Mouse (Mus musculus) lung, postnatal 36 days (tissue): ENCODE data around the gene Chtop.

Experiments
- DNase-seq: peaks from one replicate; pipeline ENCODE4 v3.0.0; 2022; ENCODE audit warnings: mixed read lengths

Chtop gene

DNA sequence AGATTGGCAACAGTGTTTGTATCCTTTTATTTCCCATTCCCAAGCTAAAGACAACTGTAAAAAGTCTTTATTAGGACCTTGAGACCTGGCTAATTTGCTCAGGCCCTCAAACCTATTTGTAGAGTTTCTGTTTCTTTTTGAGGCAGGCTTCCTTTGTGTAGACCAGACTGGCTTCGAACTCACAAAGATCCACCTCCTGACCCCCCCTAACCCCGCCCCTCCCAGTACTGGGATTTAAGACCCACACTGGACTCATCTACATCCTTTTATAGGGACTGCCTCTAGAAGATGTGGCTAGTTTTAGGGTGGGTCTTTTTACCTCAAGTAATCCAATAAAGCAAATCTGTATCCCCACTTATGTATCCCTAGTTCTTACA is 437 bp upstream of the Chtop start:
- DNase-seq = no peak

DNA sequence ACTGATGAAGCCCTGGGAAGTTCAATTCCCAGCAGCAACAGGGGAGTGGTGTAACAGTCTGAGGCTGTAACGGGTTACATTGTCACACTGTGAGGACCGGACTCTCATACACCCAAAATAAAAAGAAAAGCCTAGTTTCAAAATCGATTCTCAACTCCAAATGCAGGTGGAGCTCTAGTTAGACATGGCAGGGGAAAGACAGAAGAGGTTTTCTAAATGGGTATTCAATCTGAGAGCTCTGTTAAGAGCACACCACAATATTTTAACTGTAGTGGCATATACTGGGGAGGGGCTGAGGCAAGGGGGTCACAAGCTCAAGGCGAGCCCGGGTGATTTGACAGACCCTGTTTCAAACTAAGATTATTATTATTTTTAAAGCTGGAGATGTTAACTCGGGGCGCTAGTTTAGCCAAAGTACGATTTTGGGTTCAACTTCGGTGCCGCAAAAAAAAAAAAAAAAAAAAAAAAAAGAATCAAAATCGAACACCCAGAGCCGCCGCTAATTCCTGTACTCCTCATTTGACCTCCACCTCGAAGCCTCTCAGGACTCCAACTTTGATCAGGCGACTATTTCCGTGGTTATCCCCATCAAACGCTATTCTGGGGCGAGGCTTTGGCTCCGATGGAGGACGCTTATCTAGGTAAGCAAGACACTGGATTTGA is 880 bp downstream of the Chtop start:
- DNase-seq = no peak

DNA sequence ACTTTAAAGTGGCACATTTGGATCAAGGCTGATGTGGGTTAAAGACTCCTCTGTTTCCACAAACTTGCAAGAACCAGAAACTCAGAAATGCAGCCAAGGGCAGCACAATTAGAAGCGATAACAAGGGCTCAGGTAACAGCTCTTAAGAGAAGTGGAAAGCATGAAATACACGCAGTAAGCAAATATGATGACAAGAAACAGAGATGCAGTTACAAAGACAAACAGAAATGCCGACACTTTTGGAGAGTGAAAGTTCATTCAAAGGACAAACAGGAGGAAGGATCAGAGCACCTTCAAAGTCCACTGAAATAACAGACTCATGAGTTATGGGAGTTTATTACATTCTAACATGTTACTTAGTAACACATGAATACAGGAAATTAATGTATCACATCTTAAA is 2.9 kb downstream of the Chtop start:
- peak; percentile 55 for DNase-seq

DNA sequence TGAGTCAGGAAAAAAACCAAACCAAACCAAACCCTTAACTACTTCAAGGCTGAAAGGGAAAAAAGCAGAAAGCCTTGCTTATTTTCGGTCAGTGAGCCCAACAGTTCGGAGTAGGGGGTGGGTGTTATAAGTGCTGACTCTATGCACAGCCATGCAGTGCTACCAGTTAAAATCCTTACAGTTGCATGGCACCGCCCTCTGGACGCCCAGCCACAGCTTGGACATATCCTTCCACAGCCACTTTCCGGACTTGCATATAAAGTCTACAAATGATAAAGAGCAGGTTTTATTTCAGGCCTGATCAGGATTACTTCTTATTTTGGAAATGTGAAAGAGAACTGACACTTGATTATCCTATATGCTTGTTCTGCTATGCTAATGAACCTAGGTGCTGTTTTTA is 4.1 kb downstream of the Chtop start:
- no peak for DNase-seq

DNA sequence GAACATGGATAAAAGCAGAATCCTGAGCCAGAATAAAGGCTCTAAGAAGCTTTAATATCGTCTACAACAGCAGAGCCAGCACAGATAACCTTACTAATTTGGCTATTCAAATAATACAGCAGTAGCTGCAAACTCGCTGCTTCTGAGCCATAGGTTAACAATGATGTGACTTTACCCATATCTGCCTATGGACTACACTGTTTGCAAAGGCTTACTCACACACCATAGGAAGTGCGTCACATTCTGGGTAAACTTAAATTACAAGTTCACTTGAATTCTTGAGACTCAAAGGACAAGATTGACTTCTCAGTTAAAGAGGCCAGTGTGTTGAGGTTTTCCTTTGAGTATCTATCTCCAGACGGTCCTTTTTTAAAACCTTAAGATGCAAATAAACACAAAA is 5.9 kb downstream of the Chtop start:
- DNase-seq = no peak

DNA sequence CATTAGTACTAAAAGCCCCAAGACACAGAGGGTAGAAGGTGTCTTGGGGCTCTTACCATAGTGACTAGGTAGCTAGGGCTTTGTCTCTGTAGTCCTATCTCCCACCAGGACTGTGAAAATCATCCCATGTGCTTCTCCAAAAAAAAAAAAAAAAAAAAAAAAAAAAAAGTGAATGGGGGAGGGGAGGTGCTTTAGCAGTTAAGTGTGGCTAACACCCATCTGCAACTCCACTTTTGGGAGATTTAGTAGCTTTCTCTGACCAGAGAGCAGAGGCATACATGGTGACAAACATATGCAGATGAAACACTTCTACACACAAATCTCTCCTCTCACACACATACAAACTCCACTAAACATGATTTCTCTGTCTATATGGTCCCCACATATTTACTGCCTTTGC is 11.7 kb downstream of the Chtop start:
- no peak for DNase-seq

DNA sequence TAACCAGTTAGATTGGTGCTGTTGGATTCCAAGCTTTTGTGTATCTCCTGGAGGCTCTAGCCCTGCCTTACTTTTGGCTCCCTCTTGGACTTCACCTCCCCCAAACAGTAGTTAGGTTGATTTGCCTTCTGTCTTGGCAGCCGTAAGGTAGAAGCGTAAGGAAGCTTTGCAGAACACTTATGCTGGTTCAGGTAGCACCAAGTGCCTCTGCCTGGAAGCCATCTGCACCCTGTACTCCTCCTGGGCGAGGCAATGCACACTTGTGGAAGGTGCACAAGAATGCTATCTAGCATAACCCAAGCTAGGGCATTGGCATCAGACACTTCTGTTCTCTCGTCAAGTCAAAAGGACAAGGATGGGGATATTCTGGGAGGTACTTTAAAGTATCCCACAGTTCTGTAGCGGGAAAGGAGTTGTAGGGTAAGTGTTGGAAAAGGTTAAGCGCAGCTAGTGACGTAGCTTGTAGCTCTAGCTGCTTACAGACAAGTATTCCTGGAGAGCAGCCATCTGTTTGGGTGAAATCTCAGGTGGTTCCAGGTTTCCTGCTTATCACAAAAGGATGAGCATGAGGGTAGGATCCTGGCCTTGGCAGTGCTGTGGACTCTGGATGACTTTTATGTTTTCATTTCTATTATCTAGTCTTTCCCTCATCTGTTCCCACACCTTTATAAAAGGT is 13.3 kb downstream of the Chtop start:
- no peak for DNase-seq

DNA sequence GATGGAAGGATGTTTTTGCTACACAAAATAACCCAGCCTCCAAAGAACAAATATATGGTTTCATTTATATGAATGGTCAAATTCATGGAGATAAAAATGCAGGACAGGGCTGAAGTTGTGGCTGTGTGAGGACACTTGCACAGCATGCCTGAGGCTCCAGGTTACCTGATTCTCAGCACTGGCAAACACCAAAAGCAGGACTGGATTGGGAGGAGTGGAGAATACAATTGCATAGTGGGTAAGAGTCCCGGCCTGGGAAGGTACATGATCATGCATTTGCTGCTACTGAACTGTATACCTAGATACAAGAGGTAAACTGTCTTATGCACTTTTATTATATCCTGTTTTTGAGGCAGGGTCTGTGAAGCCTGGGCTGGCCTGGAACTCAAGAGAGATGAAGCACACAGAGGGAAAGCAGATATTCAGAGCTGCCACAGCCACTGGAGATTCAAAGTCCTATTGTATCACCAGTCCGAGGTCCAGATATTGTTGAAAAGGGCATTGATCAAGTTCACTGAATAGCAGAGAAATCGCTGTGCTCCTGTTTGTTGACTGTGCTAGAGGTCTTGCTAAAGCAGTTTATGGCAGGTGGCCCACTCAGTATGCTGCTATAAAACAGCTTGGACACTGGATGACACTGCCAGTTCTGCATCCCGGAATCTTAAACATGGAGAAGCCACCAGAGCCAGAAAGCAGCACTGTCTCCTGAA is 15.3 kb downstream of the Chtop start:
- DNase-seq = no peak

DNA sequence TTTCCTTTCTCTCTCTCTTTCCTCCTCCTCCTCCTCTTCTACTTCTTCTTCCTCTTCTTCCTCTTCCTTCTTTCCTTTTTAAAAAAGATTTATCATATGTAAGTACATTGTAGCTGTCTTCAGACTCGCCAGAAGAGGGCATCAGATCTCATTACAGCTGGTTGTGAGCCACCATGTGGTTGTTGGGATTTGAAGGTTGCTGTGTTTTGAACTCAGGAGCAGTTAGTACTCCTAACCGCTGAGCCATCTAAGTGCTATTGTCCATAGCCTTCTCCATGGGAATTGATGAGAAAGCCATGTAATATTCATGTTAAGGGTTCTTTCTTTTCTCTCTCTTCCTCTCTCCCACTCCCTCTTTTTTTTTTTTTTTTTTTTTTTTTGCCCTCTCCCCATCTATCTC is 17.9 kb downstream of the Chtop start:
- peak; percentile 78 for DNase-seq

DNA sequence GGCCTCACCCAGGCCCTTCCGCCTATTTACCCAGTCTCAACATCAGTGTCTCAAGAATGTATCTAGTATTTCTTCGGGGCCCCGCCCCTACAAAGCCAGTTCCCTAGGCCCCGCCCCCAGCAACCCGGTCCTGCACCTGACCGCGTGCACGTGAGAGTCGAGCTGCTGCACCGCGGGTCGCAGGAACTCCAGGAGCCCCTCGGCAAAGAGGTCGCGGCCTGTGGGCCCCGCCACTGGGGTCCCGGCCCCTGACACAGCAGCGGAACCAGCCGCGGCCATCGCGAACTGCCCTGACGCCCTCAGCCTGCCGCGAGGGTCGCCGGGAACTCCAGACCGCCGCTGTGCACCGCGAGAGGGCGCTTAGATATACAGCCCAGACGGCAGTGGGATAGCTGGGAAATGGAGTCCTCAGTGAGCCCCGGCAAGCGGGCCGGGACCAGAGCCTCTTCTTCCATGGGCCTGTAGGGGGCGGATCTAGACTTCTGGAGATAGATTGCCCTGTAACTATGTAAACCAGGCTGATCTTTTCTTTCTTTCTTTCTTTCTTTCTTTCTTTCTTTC is 18.5 kb downstream of the Chtop start, which contains the start of gene Snapin:
Snapin (minus strand) TSS at position 338 of the 561 bp plus-strand sequence.
- DNase-seq = peak; percentile 99

DNA sequence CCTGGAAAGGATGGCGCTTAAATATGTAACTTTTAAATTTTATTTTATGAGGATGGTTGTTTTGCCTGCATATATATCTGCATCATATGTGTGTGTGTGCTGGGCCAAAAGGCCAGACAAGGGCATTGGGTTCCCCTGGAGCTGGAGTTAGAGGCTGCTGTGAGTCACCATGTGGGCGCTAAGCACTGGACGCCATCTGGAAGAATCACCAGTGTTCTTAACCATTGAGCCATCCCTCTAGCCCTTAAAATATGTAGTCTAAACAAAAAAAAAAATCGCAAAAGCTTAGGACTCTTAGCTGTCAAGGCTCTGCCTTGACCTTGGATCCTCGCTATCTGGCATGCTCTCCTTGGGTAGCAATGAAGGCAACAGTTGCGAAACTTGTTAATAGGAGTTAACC is 20.7 kb downstream of the Chtop start:
- no peak for DNase-seq

DNA sequence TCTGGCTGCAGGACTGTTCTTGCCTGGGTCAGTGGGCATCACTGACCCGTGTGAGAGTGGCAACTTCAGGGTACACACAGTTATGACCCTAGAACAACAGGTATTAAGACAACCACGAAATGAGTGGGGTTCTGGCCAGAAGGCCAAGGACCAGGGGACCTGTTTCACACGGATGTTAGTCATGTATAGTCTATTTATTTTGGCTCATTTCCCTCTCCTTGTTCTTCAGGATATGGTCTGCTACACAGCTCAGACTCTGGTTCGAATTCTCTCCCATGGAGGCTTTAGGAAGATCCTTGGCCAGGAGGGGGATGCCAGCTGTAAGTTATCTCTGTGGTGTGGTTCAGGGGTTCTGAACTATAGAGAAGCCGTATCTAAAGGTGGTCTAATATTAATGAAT is 22.3 kb downstream of the Chtop start:
- DNase-seq = no peak

DNA sequence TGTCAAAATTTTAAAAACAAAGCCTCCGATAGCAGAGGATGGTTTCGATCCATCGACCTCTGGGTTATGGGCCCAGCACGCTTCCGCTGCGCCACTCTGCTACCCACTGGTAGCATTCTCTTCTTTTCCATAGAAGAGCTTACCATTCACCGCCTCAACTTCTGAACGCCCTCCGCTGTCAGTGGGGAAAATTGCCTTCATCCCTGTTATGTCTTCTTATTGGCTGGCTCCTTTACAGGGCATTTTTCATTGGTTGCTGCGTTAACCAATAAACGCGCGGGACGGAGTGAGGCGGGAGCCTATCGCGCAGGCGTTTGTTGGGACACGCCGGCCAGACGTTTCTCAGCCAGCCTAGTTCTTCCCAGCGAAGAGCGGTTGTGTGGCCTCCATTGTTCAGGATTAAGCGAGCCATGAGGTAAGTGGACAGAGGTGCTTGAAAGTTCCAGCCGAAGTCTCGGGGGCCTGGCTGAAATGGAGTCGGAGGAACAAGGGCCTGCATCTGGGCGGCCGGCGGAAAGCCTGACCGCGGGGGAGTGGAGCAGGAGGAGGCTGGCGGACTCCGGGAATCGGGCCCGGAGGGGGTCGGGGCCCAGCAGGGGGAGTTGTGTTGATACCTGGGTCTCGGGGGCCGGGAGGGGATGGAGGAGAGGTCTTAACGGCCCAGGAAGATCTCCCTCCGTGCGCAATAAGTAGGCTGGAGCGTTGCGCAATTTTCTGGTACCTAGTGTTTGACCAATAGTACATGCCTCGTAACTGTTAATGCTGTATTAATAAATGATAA is 33.3 kb downstream of the Chtop start, which contains the start of gene Ilf2:
Ilf2 (plus strand) TSS at position 296 of the 781 bp plus-strand sequence.
- DNase-seq = peak; percentile 97

DNA sequence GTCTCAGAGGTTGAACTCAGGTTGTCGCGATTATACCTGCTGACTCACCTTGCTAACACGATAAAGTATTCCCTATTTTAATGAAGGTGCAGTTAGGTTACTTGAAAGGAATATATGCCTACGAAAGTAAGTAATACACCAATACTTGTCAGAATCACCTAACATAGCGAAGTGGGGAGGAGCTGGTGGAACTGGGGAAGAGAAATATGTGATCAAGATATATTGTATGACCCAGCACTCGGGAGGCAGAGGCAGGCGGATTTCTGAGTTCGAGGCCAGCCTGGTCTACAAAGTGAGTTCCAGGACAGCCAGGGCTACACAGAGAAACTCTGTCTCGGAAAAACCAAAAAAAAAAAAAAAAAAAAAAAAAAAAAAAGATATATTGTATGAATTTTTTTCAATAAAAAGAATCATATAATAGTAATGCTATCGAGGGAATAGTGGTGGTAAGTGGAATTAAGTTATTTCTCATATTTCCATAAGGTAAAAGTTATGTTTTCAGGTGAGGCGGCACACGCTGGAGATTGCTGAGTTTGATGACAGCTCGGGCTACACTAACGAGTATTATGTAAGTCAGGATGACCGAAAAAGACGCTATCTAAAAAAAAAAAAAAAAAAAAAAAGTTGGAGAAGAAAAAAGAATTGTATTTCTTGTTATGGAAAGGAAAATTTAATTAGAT is 34.0 kb downstream of the Chtop start:
- no peak for DNase-seq

DNA sequence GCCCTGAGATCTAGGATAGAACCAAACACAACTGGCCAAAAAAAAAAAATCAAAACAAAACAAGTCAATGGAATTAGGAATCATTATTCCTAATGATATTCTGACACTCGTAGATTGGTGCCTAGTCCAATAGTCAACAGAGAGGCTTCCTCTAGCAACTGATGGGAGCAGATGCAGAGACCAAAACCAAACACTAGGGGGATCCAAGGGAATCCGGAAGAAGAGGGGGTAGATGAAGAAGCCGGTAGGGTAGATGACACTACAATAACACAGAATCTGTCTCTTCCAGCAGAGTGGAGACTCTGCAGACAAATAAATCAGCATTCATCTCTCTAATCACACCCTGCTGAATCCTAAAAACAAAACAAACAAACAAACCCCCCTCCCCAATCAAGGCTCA is 37.1 kb downstream of the Chtop start:
- peak; percentile 81 for DNase-seq

DNA sequence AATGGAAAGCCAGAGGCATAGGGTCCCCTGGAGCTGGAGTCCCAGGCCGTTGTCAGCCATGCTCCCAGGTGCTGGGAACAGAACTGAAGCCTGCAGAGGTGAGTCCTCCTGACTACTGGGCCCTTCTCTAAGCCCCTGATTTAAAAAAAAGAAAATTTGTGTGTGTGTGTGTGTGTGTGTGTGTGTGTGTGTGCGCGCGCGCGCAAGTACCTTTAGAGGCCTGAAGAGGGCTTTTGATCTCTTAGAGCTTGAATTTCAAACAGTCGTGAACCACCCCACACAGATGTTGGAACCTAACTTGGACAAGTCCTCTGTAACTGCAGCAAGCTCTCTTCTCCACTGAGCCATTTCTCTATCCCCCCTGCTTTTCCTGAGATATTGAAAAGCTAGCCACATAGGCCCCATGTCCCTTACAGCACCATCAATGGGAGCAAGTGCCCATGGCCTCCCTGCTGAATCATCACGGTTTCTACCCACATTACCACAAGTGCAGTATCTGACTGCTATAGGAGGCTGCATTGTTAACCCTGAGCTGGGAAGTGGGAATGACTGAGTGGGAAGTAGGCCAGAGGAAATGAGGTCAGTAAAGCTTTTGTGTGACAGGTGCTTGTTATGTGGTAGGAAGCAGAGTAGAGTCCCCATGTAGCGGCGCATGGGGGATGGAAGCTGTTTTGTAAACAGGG is 41.5 kb downstream of the Chtop start:
- no peak for DNase-seq

DNA sequence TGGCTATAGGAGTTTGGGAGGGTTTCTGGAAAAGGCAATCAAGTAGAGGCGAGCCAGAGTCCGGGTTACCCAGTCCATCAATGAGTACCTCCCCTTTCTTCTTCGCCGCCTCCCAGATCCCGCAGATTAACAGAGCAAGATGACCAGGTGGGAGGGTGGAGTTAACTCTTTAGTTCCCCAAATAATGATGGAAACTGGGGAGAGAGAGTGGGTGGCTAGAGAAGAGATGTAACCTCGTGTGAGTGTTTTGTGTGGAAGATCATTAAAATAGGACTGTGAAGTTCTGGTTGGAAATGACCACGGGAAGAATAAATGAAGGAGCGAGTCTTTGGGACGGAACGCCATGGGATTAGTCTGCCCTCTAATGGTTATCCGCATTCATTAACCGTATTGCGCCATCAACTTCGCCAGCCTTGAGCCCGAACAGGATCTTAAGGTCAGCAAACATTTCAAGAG is 43.0 kb downstream of the Chtop start:
- peak; percentile 88 for DNase-seq

DNA sequence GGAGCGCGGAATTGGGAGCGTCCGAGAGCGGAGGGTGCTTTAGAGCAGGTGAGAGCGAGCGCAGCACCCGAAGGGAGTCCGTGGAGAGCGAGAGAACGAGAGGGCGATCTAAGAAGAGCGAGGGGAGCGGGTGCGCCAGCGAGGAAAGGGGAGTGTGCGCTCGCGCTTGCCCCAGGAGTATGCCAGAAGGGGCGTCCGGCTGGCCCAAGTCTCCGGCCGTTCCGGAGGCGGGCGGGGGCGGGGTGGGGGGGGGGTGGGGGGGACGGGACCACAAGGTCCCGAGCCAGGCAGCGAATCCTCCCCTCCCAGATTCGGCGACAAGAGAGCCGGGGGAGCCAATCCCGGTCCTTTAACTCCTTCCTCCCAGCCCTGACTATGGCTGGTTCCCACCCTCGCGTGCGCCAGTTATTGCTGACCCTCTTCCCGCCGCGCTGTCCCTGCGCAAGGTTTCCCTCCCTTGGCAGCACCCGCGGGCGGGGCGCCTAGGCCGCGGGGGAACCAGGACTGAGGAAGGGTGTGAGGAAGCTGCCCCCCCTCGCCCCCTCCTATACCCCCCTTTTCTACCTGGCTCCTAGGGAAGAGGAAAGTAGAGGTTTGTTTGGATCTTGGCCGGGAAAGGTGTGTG is 43.5 kb downstream of the Chtop start, which contains the start of gene Npr1:
Npr1 (minus strand) TSS at position 181 of the 625 bp plus-strand sequence.
- peak; percentile 77 for DNase-seq

DNA sequence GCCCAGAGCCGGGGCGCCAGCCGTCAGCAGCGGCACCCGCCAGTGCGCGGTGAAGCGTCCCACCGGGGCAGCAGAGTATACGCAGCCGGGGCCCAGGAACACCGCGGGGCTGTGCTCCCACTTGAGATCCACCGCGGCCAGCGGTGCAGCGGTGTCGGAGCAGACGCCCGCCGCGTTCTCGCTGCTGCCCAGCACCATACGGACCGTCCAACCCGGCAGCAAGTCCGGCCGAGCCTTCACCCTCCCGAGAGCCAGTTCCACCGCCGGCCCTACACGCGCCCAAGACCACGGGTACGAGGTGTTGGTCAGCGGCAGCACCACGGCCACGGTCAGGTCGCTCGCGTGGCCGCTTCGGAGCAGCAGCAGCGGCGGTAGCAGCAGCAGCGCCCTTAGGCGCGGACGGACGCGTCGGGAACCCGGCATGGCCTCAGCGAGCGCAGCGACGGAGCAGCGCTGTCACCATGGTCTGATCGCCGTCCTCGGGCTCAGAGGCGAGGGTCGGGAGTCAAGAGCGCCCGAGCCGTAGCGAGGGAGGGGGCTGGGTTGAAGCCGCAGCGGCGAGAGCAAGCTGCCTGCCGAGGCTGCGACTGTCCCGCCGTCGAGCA is 44.1 kb downstream of the Chtop start:
- DNase-seq = peak; percentile 24

DNA sequence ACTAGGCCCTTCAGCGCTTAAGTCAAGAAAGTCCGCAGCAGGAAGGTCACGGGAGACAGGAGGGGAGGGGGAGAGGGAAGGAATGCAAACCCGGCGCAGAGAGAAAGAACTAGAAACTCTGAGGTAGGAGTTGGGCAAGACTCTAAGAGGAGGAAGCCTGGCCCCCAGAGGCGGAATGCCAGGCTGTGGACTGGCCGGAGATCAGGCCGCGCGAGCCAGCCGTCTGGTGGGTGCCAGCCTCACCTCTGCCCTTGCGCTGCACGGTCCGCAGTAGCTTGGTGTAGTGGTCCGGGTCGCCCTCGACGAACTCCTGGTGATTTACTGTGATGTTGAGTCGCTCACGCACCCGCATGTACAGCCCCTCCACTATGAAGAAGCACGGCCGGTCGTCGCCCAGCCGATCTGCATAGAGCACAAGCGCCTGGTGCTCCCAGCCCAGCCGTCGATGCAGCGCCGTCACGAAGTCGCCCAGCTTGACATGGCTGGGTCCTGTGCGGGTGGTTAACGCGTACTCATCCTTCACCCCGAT is 44.7 kb downstream of the Chtop start:
- DNase-seq = peak; percentile 85
